Mouse (Mus musculus) liver, embryonic 16.5 days (tissue): Measurements from ENCODE around the gene Hhex. TPM values are rescaled to one million over a fixed set of nuclear protein-coding genes. Genes with fewer than 3 reads are reported as not detected.

Experiments
- ATAC-seq: fragments of 200-750 bp; cut with Nextera tagmentation; 2 replicates; pipeline ENCODE4 v1.8.0; 2017; ENCODE audit warnings: low read depth, mild to moderate bottlenecking, moderate number of reproducible peaks, moderate library complexity
- H3K27ac ChIP-seq: fragments of 300-500 bp; sonication (generic); 2 replicates; pipeline ENCODE4 v1.5.1; 2014; ENCODE audit warnings: mild to moderate bottlenecking, low read length
- H3K27me3 ChIP-seq: fragments of 300-500 bp; sonication (generic); 2 replicates; pipeline ENCODE4 v1.6.1; 2014; ENCODE audit warnings: low read depth, low read length, mixed read lengths; ENCODE audit not compliant: control insufficient read depth, insufficient read depth
- H3K36me3 ChIP-seq: fragments of 300-500 bp; sonication (generic); 2 replicates; pipeline ENCODE4 v1.6.1; 2014; ENCODE audit warnings: mild to moderate bottlenecking; ENCODE audit not compliant: control insufficient read depth, insufficient read depth
- H3K4me1 ChIP-seq: fragments of 300-500 bp; sonication (generic); 2 replicates; pipeline ENCODE4 v1.6.1; 2014; ENCODE audit warnings: low read depth, low read length, mixed read lengths; ENCODE audit not compliant: control insufficient read depth
- H3K4me2 ChIP-seq: fragments of 300-500 bp; sonication (generic); 2 replicates; pipeline ENCODE4 v1.6.1; 2014; ENCODE audit warnings: low read depth, low read length, mixed read lengths
- H3K4me3 ChIP-seq: fragments of 300-500 bp; sonication (generic); 2 replicates; pipeline ENCODE4 v1.5.1; 2014; ENCODE audit warnings: low read depth, mild to moderate bottlenecking, low read length
- H3K9ac ChIP-seq: fragments of 300-500 bp; sonication (generic); 2 replicates; pipeline ENCODE4 v1.6.1; 2014; ENCODE audit warnings: low read depth, low read length
- H3K9me3 ChIP-seq: fragments of 300-500 bp; sonication (generic); replicated peaks from 2 replicates; pipeline ENCODE4 v1.6.1; 2016; ENCODE audit warnings: low read length; ENCODE audit not compliant: control insufficient read depth
- WGBS: fragments of 180-500 bp; shearing (Covaris S2); extraction: QIAGEN DNeasy Blood & Tissue Kit; methylation state at CpG from one replicate; pipeline ENCODE4 v1.1.7; 2014; ENCODE audit not compliant: insufficient replicate concordance; 5-methylcytosine and 5-hydroxymethylcytosine counted together
- polyA plus RNA-seq: library from polyadenylated mRNA; unstranded; fragments of >200 nt; fragmentation: Nextera tagmentation; extraction: Ambion mirVana; gene quantifications from 2 replicates; pipeline ENCODE4 v1.2.1, GENCODE M21; 2015

The Hhex gene
- 34.2 and 34.6 TPM in 2 replicates for polyA plus RNA-seq

DNA sequence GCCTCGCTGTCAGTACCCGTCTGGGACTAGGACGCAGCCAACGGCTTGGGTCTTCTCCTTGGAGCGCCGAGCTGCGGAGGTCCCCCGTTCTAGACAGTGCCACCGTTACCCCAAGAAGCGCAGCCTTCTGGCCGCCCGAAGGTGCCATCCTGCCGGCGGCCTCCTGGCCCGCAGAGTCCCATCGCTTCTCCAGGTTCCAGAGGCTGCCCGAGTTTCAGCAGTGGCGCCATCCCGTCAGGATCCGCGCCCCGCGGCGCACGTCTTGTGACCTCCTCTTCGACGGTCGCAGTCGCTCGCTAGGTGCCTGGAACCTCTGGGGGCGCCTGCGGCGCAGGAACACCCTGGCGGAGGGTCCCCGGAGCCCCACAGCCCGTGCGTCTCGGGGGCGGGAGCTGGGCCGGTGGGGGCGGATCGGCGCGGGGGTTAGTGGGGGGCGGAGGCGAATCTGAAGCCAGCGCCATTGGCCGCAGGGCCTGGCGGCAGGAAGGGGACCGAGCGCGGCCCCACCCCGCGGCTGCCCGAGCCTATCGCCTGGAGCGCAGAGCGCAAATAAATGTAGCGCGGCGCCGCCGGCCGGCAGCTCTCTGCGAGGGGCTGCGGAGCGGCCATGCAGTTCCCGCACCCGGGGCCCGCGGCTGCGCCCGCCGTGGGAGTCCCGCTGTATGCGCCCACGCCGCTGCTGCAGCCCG, at the start of gene Hhex:
Hhex (plus strand) TSS at position 548 of the 689 bp plus-strand sequence.
- Histone ChIP-seq H3K4me2 (peak within 1 kb of the TSS; percentile 66), H3K36me3 (no peaks in the 10 kb centered on the region), H3K4me1 (peaks cover 3% of the 10 kb centered on the region), H3K27me3 (peaks cover 50% of the 10 kb centered on the region), H3K9me3 (no peaks in the 10 kb centered on the region), H3K27ac (peak within 1 kb of the TSS; percentile 85), H3K4me3 (peak within 1 kb of the TSS; percentile 74), H3K9ac (peak within 1 kb of the TSS; percentile 77)
- peak; percentile 82 for ATAC-seq
- WGBS = under 1% methylated on average over 76 of the region's 79 CpGs

DNA sequence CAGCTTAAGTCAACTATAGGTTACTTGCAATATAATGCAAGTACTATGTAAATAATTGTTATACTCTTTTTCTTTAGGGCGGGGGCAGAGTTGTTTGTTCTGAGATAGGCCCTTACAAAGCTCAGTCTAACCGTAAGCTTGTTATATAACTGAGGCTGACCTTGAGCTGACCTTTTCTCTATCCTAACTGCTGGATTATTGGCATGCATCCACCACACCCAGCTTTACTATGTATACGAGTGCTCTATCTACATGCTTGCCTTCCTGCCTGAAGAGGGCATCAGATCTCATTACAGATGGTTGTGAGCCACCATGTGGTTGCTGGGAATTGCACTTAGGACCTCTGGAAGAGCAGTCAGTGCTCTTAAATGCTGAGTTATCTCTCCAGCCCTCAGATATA, 48.5 kb upstream of the Hhex start:
- Histone ChIP-seq H3K4me1 (peaks cover under 1% of the 10 kb centered on the region; the same call in 1 of the 2 replicates), H3K4me2 (no peak overlapping the region), H3K9ac (no peak overlapping the region), H3K27me3 (no peaks in the 10 kb centered on the region), H3K9me3 (no peaks in the 10 kb centered on the region), H3K27ac (no peak overlapping the region), H3K4me3 (no peak overlapping the region), H3K36me3 (peaks cover 60% of the 10 kb centered on the region)
- ATAC-seq = no peak
- WGBS = 75% methylated on average over 3 of the region's 3 CpGs

GRCm38 (mm10) chr19:37391869-37392268, 42.7 kb upstream of the Hhex start:
- no peaks in the 10 kb centered on the region for H3K27me3 ChIP-seq
- H3K27ac ChIP-seq = no peak overlapping the region
- no peak overlapping the region for H3K4me3 ChIP-seq
- ATAC-seq = no peak
- H3K36me3 ChIP-seq = peaks cover 72% of the 10 kb centered on the region
- no peak overlapping the region for H3K9ac ChIP-seq
- no peaks in the 10 kb centered on the region for H3K9me3 ChIP-seq
- H3K4me1 ChIP-seq = no peaks in the 10 kb centered on the region
- H3K4me2 ChIP-seq = no peak overlapping the region
- 97% methylated on average over 3 of the region's 3 CpGs for WGBS

- Histone ChIP-seq H3K27ac (no peak overlapping the region), H3K4me1 (no peaks in the 10 kb centered on the region), H3K4me3 (no peak overlapping the region), H3K4me2 (no peak overlapping the region), H3K9me3 (no peaks in the 10 kb centered on the region), H3K36me3 (peaks cover 79% of the 10 kb centered on the region), H3K9ac (no peak overlapping the region), H3K27me3 (no peaks in the 10 kb centered on the region)
- WGBS = 90% methylated on average over 3 of the region's 3 CpGs
- no peak for ATAC-seq
Measured at GRCm38 (mm10) chr19:37396279-37396678, 38.3 kb upstream of the Hhex start.

- ATAC-seq = no peak
- 86% methylated on average over 6 of the region's 6 CpGs for WGBS
Measured at GRCm38 (mm10) chr19:37400936-37401335, 33.7 kb upstream of the Hhex start.

GRCm38 (mm10) chr19:37418294-37418693, 16.3 kb upstream of the Hhex start:
- 76% methylated on average over 4 of the region's 4 CpGs for WGBS
- Histone ChIP-seq H3K27me3 (no peaks in the 10 kb centered on the region), H3K4me1 (no peaks in the 10 kb centered on the region), H3K36me3 (peaks cover 74% of the 10 kb centered on the region), H3K4me2 (no peak overlapping the region), H3K4me3 (no peak overlapping the region), H3K27ac (no peak overlapping the region), H3K9me3 (no peaks in the 10 kb centered on the region), H3K9ac (no peak overlapping the region)
- no peak for ATAC-seq

More at GRCm38 (mm10) chr19:37400936-37401335, 33.7 kb upstream of the Hhex start:
- Histone ChIP-seq H3K27me3 (no peaks in the 10 kb centered on the region), H3K4me2 (no peak overlapping the region), H3K36me3 (peaks cover 81% of the 10 kb centered on the region), H3K4me3 (no peak overlapping the region), H3K9ac (no peak overlapping the region), H3K4me1 (no peaks in the 10 kb centered on the region), H3K9me3 (no peaks in the 10 kb centered on the region), H3K27ac (no peak overlapping the region)

GRCm38 (mm10) chr19:37419613-37420012, 15.0 kb upstream of the Hhex start:
- Histone ChIP-seq H3K27ac (no peak overlapping the region), H3K9ac (no peak overlapping the region), H3K4me2 (no peak overlapping the region), H3K36me3 (peaks cover 68% of the 10 kb centered on the region), H3K4me3 (no peak overlapping the region), H3K27me3 (no peaks in the 10 kb centered on the region), H3K4me1 (no peaks in the 10 kb centered on the region), H3K9me3 (no peaks in the 10 kb centered on the region)
- no peak for ATAC-seq
- WGBS = 19% methylated on average over 3 of the region's 3 CpGs

DNA sequence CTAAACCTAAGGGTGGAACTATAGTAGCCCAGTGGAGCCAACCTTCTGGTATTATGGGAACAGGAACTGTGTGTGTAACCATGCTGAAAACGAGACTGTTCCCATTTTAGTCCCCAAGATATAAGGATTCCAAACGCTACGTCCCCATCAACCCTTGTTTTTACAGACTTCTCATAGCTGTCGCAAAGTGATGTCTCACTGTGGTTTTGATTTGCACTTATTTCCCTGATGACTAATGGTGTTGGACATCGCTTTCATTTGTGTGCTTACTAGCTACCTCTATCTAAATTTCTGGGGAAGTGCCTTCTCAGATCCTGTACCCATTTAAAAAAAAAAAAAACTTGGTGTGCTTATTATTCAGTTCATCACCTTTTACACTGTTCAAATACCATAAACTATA, 6.0 kb upstream of the Hhex start:
- Histone ChIP-seq H3K4me3 (no peak overlapping the region), H3K4me2 (no peak overlapping the region), H3K9me3 (no peaks in the 10 kb centered on the region), H3K27ac (no peak overlapping the region), H3K36me3 (no peaks in the 10 kb centered on the region; the same call in 1 of the 2 replicates), H3K9ac (no peak overlapping the region), H3K27me3 (peaks cover 18% of the 10 kb centered on the region), H3K4me1 (no peaks in the 10 kb centered on the region; the same call in 1 of the 2 replicates)
- WGBS = 33% methylated on average over 5 of the region's 5 CpGs
- no peak for ATAC-seq

- H3K9me3 ChIP-seq = no peaks in the 10 kb centered on the region
- H3K27me3 ChIP-seq = peaks cover 44% of the 10 kb centered on the region
- WGBS = 78% methylated on average over 11 of the region's 11 CpGs
- peaks cover 3% of the 10 kb centered on the region for H3K4me1 ChIP-seq
- H3K27ac ChIP-seq = no peak overlapping the region
- no peak overlapping the region for H3K9ac ChIP-seq
- ATAC-seq = no peak
- H3K4me3 ChIP-seq = no peak overlapping the region
- H3K4me2 ChIP-seq = no peak overlapping the region
- no peaks in the 10 kb centered on the region for H3K36me3 ChIP-seq
Measured at GRCm38 (mm10) chr19:37431139-37431756, 3.4 kb upstream of the Hhex start.
